Mouse (Mus musculus) right cerebral cortex, adult 2 months (tissue): ENCODE data around the gene Lrrc10b.
A peak's percentile ranks its signal among the peaks of the same experiment; 100 is the strongest.

Experiments used
- DNase-seq, 2 experiments: peaks; one replicate each; pipeline ENCODE4 v3.0.0; 2021 to 2022; ENCODE audit warnings: low spot score in 2 of 2

Gene Lrrc10b

GRCm38 (mm10) chr19:10456752-10457483 is at the start of gene Lrrc10b:
Gene Lrrc10b (minus strand): TSS chr19:10457473.
- DNase-seq = peak; percentile 70 to 75

- peak in 1 of 2 experiments; percentile 43 for DNase-seq
These were observed 45.3 kb upstream of the Lrrc10b start for GRCm38 (mm10) chr19:10502571-10502970.

- no peak for DNase-seq
These were observed 43.3 kb upstream of the Lrrc10b start for GRCm38 (mm10) chr19:10500581-10500980.

- peak in 1 of 2 experiments; percentile 49 for DNase-seq
These were observed 40.4 kb upstream of the Lrrc10b start for GRCm38 (mm10) chr19:10497512-10498160.

GRCm38 (mm10) chr19:10496976-10497375 is 39.7 kb upstream of the Lrrc10b start:
- DNase-seq = no peak

- no peak for DNase-seq
These were observed 38.4 kb upstream of the Lrrc10b start for GRCm38 (mm10) chr19:10495670-10496069.

- peak; percentile 72 to 80 for DNase-seq
These were observed 29.0 kb upstream of the Lrrc10b start for GRCm38 (mm10) chr19:10486264-10486738.

GRCm38 (mm10) chr19:10482703-10483102 is 25.4 kb upstream of the Lrrc10b start, which contains the start of gene Ppp1r32:
Gene Ppp1r32 (minus strand): TSS chr19:10482928.
- no peak for DNase-seq

GRCm38 (mm10) chr19:10479541-10479940 is 22.3 kb upstream of the Lrrc10b start:
- DNase-seq = no peak

- no peak for DNase-seq
These were observed 16.5 kb upstream of the Lrrc10b start for GRCm38 (mm10) chr19:10473779-10474178.

GRCm38 (mm10) chr19:10472958-10473357 is 15.7 kb upstream of the Lrrc10b start:
- no peak for DNase-seq

- DNase-seq = no peak
These were observed 11.9 kb upstream of the Lrrc10b start for GRCm38 (mm10) chr19:10469171-10469658.

GRCm38 (mm10) chr19:10464427-10464826 is 7.2 kb upstream of the Lrrc10b start:
- DNase-seq = no peak

- no peak for DNase-seq
These were observed 4.3 kb upstream of the Lrrc10b start for GRCm38 (mm10) chr19:10461584-10461983.

- DNase-seq = peak in 1 of 2 experiments; percentile 57
These were observed 2.6 kb upstream of the Lrrc10b start for GRCm38 (mm10) chr19:10459907-10460306.

- DNase-seq = peak; percentile 69 to 70
These were observed 823 bp upstream of the Lrrc10b start for GRCm38 (mm10) chr19:10458096-10458495.

GRCm38 (mm10) chr19:10457484-10457800 is 169 bp upstream of the Lrrc10b start:
- DNase-seq = peak in 1 of 2 experiments; percentile 47

- DNase-seq = no peak
These were observed 1.9 kb downstream of the Lrrc10b start for GRCm38 (mm10) chr19:10455437-10455806.

- DNase-seq = no peak
These were observed 2.4 kb downstream of the Lrrc10b start for GRCm38 (mm10) chr19:10454718-10455436.

GRCm38 (mm10) chr19:10449708-10450107 is 7.6 kb downstream of the Lrrc10b start:
- peak; percentile 87 to 89 for DNase-seq

GRCm38 (mm10) chr19:10449190-10449589 is 8.1 kb downstream of the Lrrc10b start:
- DNase-seq = no peak

GRCm38 (mm10) chr19:10448275-10448674 is 9.0 kb downstream of the Lrrc10b start:
- DNase-seq = no peak
